Mouse (Mus musculus): ENCODE data around the gene 6030468B19Rik.

- TF ChIP-seq CTCF (IDR thresholded peaks at IDR 0.05), result no peak
- TF ChIP-seq POLR2A (IDR thresholded peaks at IDR 0.05; ENCODE audit: insufficient read depth, low read depth, low read length), result no peak
Measured at GRCm38 (mm10) chr11:117814704-117815366, 17.4 kb downstream of the 6030468B19Rik start.

All from heart, adult 2 months (tissue).